Mouse (Mus musculus): ENCODE results near the gene Avil. TPM values are rescaled to one million over a fixed set of nuclear protein-coding genes. Genes with fewer than 3 reads are reported as not detected.
A peak's percentile ranks its signal among the peaks of the same experiment; 100 is the strongest.

Avil gene
- total and polyA plus RNA-seq, 3 experiments = 10.1 to 49.7 (median 16.0) TPM

GRCm38 (mm10) chr10:126952375-126952774, 48.1 kb upstream of the Avil start:
- Histone ChIP-seq H3K27me3 (ENCODE audit: control insufficient read depth in 1 of 2, insufficient read depth in 2 of 2, low read length in 2 of 2) (no peaks in the 10 kb centered on the region), H3K4me3 (ENCODE audit: control insufficient read depth in 1 of 2, insufficient read depth in 1 of 2, low read depth in 2 of 2, low read length in 2 of 2) (no peak overlapping the region), H3K79me2 (ENCODE audit: control insufficient read depth, insufficient read depth, low read length, poor library complexity) (no peaks in the 10 kb centered on the region), H3K4me1 (ENCODE audit: control insufficient read depth in 1 of 2, insufficient read depth in 2 of 2, low read length in 2 of 2) (peaks cover 10 to 14% of the 10 kb centered on the region in 2 experiments), H3K36me3 (ENCODE audit: control insufficient read depth in 1 of 2, insufficient read depth in 2 of 2, low read length in 2 of 2) (peaks cover 0 to 9% of the 10 kb centered on the region in 2 experiments; a peak in 1 of 4 replicates), H3K9ac (ENCODE audit: control insufficient read depth, low read depth, low read length, poor library complexity, severe bottlenecking) (no peak overlapping the region), H3K27ac (ENCODE audit: control insufficient read depth, low read depth, low read length) (no peak overlapping the region), H3K9me3 (replicated peaks; ENCODE audit: insufficient read depth, low read length) (no peaks in the 10 kb centered on the region)
- no peak for TF ChIP-seq ZKSCAN1 (IDR thresholded peaks at IDR 0.05; ENCODE audit: low read depth, low read length)
- no peak for TF ChIP-seq NRF1 (IDR thresholded peaks at IDR 0.05; ENCODE audit: insufficient read depth, low read depth, low read length, poor library complexity, severe bottlenecking)
- TF ChIP-seq CTCF (IDR thresholded peaks at IDR 0.05 in 2 of 3, conservative IDR thresholded peaks at IDR 0.05 in 1 of 3; ENCODE audit: control insufficient read depth in 1 of 3, insufficient read depth in 1 of 3, low read depth in 2 of 3, low read length in 3 of 3, poor library complexity in 1 of 3, severe bottlenecking in 1 of 3) = peak; percentile 30 to 47 (median 45)
- no peak for DNase-seq (ENCODE audit: low read depth, low spot score)

GRCm38 (mm10) chr10:126953029-126953471, 47.5 kb upstream of the Avil start:
- Histone ChIP-seq H3K4me1 (ENCODE audit: control insufficient read depth in 1 of 2, insufficient read depth in 2 of 2, low read length in 2 of 2) (peaks cover 10 to 14% of the 10 kb centered on the region in 2 experiments), H3K79me2 (ENCODE audit: control insufficient read depth, insufficient read depth, low read length, poor library complexity) (no peaks in the 10 kb centered on the region), H3K9ac (ENCODE audit: control insufficient read depth, low read depth, low read length, poor library complexity, severe bottlenecking) (no peak overlapping the region), H3K27me3 (ENCODE audit: control insufficient read depth in 1 of 2, insufficient read depth in 2 of 2, low read length in 2 of 2) (no peaks in the 10 kb centered on the region), H3K9me3 (replicated peaks; ENCODE audit: insufficient read depth, low read length) (no peaks in the 10 kb centered on the region), H3K27ac (ENCODE audit: control insufficient read depth, low read depth, low read length) (no peak overlapping the region), H3K36me3 (ENCODE audit: control insufficient read depth in 1 of 2, insufficient read depth in 2 of 2, low read length in 2 of 2) (peaks cover 0 to 9% of the 10 kb centered on the region in 2 experiments; a peak in 1 of 4 replicates), H3K4me3 (ENCODE audit: control insufficient read depth in 1 of 2, insufficient read depth in 1 of 2, low read depth in 2 of 2, low read length in 2 of 2) (no peak overlapping the region)
- DNase-seq (ENCODE audit: low read depth, low spot score) = peak; percentile 24
- no peak for TF ChIP-seq MAX (IDR thresholded peaks at IDR 0.05; ENCODE audit: low read length)
- no peak for TF ChIP-seq ETS1 (IDR thresholded peaks at IDR 0.05; ENCODE audit: low read depth, low read length)
- no peak for TF ChIP-seq EP300 (IDR thresholded peaks at IDR 0.05; ENCODE audit: low read depth in 1 of 2, low read length in 2 of 2)
- no peak for TF ChIP-seq USF2 (IDR thresholded peaks at IDR 0.05; ENCODE audit: borderline replicate concordance in 1 of 2, insufficient read depth in 1 of 2, low read depth in 1 of 2, low read length in 2 of 2)
- TF ChIP-seq KAT2A (conservative IDR thresholded peaks at IDR 0.05; ENCODE audit: low read depth, low read length) = no peak
- no peak for TF ChIP-seq RAD21 (IDR thresholded peaks at IDR 0.05; ENCODE audit: low read depth, low read length)
- no peak for TF ChIP-seq POLR2AphosphoS5 (IDR thresholded peaks at IDR 0.05; ENCODE audit: borderline replicate concordance, low read depth, low read length)
- TF ChIP-seq MAZ (IDR thresholded peaks at IDR 0.05; ENCODE audit: low read depth, low read length) = no peak
- TF ChIP-seq ZNF384 (IDR thresholded peaks at IDR 0.05; ENCODE audit: low read depth, low read length) = no peak
- no peak for TF ChIP-seq CHD2 (IDR thresholded peaks at IDR 0.05; ENCODE audit: low read length)
- TF ChIP-seq CHD1 (IDR thresholded peaks at IDR 0.05; ENCODE audit: low read depth, low read length) = no peak
